Mouse (Mus musculus) limb, embryonic 13.5 days (tissue): Measurements from ENCODE around the gene Zbtb11. TPM values are rescaled to one million over a fixed set of nuclear protein-coding genes. Genes with fewer than 3 reads are reported as not detected.
"Not testable (repeated sequence)": the region's sequence is repeated elsewhere in the genome, so short reads cannot be mapped to it uniquely, and the experiment has no call there.

Source experiments
- ATAC-seq: fragments of 200-750 bp; cut with Nextera tagmentation; 2 replicates; pipeline ENCODE4 v1.8.0; 2017; ENCODE audit warnings: low read depth, moderate number of reproducible peaks, moderate TSS enrichment; ENCODE audit not compliant: low FRiP score
- H3K27ac ChIP-seq: fragments of 300-500 bp; sonication (generic); 2 replicates; pipeline ENCODE4 v1.5.1; 2015; ENCODE audit warnings: inconsistent platforms, mild to moderate bottlenecking, moderate library complexity
- H3K27me3 ChIP-seq: fragments of 300-500 bp; sonication (generic); 2 replicates; pipeline ENCODE4 v1.6.1; 2015; ENCODE audit warnings: mild to moderate bottlenecking, inconsistent platforms
- H3K36me3 ChIP-seq: fragments of 300-500 bp; sonication (generic); 2 replicates; pipeline ENCODE4 v1.6.1; 2015; ENCODE audit warnings: inconsistent platforms, mild to moderate bottlenecking, moderate library complexity
- H3K4me1 ChIP-seq: fragments of 300-500 bp; sonication (generic); 2 replicates; pipeline ENCODE4 v1.6.1; 2015; ENCODE audit warnings: inconsistent platforms
- H3K4me2 ChIP-seq: fragments of 300-500 bp; sonication (generic); replicated peaks from 2 replicates; pipeline ENCODE4 v1.6.1; 2015; ENCODE audit warnings: inconsistent platforms, mild to moderate bottlenecking, moderate library complexity
- H3K4me3 ChIP-seq: fragments of 300-500 bp; sonication (generic); 2 replicates; pipeline ENCODE4 v1.5.1; 2015; ENCODE audit warnings: moderate library complexity, mild to moderate bottlenecking, inconsistent platforms
- H3K9ac ChIP-seq: fragments of 300-500 bp; sonication (generic); 2 replicates; pipeline ENCODE4 v1.6.1; 2015; ENCODE audit warnings: mild to moderate bottlenecking, inconsistent platforms
- H3K9me3 ChIP-seq: fragments of 300-500 bp; sonication (generic); 2 replicates; pipeline ENCODE4 v1.6.1; 2016; ENCODE audit warnings: inconsistent platforms
- WGBS: fragments of 180-500 bp; shearing (Covaris S2); methylation state at CpG from one replicate; pipeline ENCODE4 v1.1.7; 2015; 5-methylcytosine and 5-hydroxymethylcytosine counted together
- polyA plus RNA-seq: library from polyadenylated mRNA; unstranded; fragments of >200 nt; fragmentation: Nextera tagmentation; extraction: Ambion mirVana; gene quantifications from 2 replicates; pipeline ENCODE4 v1.2.1, GENCODE M21; 2015

Gene Zbtb11
- polyA plus RNA-seq, result 21.4 and 23.0 TPM in 2 replicates

DNA sequence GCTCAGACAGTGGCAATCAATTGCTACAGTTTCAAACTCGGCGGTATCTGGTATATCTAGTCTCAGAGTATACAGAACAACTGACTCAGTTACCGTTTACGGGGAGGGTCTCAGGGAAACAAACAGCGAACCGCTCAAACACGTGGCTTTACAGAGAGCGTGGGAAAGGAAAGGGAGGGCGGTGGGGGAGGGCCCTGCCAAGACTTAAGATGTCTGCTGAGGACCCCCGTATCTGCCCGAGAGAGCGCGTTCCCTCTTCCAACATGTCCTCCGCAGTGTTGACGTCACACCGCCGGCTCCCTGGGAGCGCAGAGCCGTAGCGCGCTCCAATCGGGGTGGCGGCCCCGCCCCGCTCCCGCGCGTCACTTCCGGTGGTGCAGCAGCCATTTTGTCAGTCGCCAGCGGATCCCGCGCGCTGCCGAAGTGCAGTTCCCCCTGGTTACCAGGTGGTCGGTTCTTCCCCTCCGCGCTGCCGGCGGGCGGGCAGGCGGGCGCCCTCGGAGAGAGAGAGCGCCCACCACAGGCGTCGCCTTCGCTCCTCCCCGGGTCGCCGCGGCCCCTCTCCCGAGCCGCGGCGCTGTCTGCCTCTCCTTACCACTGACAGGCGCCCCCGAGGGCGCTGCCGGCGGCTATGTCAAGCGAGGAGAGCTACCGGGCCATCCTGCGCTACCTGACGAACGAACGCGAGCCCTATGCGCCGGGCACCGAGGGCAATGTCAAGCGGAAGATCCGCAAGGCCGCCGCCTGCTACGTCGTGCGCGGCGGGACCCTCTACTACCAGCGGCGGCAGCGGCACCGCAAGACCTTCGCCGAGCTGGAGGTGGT, at the start of gene Zbtb11:
Zbtb11 (plus strand) TSS at position 453 of the 825 bp plus-strand sequence.
- ATAC-seq, result peak; percentile 97
- peak within 1 kb of the TSS; percentile 92 for H3K27ac ChIP-seq
- peak within 1 kb of the TSS; percentile 100 for H3K4me3 ChIP-seq
- no peaks in the 10 kb centered on the region for H3K9me3 ChIP-seq
- H3K4me1 ChIP-seq, result peaks cover 40% of the 10 kb centered on the region
- peak within 1 kb of the TSS; percentile 81 for H3K4me2 ChIP-seq
- no peaks in the 10 kb centered on the region for H3K27me3 ChIP-seq
- peak within 1 kb of the TSS; percentile 93 for H3K9ac ChIP-seq
- WGBS, result under 1% methylated on average over 73 of the region's 86 CpGs
- peaks cover 44% of the 10 kb centered on the region for H3K36me3 ChIP-seq

DNA sequence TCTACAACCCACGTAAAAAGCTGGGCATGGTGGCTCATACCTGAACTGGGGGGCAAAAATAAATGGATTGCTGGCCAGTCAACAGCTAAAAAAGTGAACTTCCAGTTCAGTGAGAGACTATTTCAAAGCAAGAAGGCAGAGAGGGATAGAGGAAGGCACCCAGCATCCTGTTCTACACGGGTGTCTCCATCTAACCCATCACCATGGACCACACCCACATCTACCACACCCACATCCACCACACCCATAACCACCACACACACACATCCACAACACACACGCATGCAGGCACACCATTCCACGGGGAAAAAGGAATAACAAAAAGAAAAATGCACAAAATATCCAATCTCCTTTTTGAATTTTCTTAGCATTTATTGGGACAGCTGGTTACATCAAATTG, 49.7 kb upstream of the Zbtb11 start:
- Histone ChIP-seq H3K36me3 (peaks cover 72% of the 10 kb centered on the region), H3K4me1 (no peaks in the 10 kb centered on the region), H3K9me3 (no peaks in the 10 kb centered on the region), H3K9ac (no peak overlapping the region), H3K27ac (no peak overlapping the region), H3K4me3 (no peak overlapping the region), H3K4me2 (no peak overlapping the region), H3K27me3 (no peaks in the 10 kb centered on the region)
- 94% methylated on average over 4 of the region's 4 CpGs for WGBS
- ATAC-seq, result no peak

DNA sequence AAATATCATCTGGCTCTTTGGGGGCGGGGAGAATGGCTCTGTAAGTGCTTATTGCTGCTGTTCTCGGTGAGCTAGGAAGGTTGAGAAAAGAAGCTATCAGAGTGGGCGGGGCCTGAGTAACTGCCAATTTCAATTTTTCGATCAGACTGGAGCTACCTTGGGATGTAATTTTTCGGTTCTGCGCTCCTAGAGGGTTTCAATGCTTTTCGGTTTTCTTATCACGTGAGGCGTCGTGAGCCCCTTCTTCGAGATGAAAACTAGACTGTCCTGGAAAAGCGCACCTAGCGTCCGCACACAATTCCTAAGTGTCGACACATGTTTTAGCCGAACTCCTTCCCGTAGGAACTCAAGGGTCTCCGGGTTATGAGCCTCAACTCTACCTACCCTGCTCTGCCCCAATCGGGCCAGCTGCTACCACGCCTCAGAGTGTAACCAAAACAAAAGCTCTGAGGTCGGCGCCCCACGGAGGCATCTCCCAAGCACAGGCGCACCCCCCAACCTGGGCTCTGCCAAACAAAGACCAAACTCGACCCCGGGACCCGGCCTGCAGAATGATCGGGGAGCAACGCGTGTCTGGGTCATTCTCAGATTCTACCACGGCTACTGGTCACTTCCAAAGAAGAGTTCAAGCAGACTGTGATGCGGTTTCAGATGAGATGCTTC, 39.9 kb upstream of the Zbtb11 start:
- H3K4me1 ChIP-seq, result peaks cover 5% of the 10 kb centered on the region; the same call in 1 of the 2 replicates
- H3K4me3 ChIP-seq, result peak overlapping the region; percentile 76
- peak overlapping the region; percentile 70; the same call in 1 of the 2 replicates for H3K27ac ChIP-seq
- peak overlapping the region; percentile 83 for H3K9ac ChIP-seq
- no peaks in the 10 kb centered on the region for H3K9me3 ChIP-seq
- peak overlapping the region; percentile 74 for H3K4me2 ChIP-seq
- 1% methylated on average over 32 of the region's 32 CpGs for WGBS
- H3K36me3 ChIP-seq, result peaks cover 15% of the 10 kb centered on the region
- ATAC-seq, result 0 out of 2 replicates have a peak, but pooled peaks have one; percentile 18
- H3K27me3 ChIP-seq, result no peaks in the 10 kb centered on the region

DNA sequence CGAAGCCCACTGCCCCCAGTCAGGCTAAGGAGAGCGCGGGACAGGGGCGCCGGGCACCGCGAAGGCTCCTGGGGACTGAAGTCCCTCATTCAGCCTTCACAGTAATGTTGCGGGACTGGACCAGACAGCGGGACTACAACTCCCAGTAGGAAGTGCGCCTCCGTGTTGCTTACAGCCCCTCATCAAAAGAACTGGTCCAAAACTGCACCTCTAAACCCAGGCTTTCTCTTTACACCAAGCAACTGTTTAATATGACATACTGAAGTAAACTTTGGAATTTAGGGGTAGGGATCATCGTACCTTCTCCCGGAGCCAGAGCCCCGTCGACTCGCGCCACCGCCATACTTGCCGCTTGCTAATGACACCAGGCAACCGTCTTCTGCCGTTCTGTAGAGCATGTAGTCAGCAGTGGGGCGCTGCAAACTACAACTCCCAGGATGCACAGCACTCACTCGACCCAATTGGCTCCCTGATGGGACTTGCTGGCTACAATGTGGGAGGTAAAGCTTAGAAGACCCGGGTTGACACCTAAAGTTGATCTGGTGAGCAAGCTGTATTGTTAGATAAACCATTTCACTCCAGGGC, 39.1 kb upstream of the Zbtb11 start, which contains the start of gene Cep97:
Cep97 (minus strand) TSS at position 403 of the 585 bp plus-strand sequence.
- H3K27ac ChIP-seq, result peak within 1 kb of the TSS; percentile 70; the same call in 1 of the 2 replicates

DNA sequence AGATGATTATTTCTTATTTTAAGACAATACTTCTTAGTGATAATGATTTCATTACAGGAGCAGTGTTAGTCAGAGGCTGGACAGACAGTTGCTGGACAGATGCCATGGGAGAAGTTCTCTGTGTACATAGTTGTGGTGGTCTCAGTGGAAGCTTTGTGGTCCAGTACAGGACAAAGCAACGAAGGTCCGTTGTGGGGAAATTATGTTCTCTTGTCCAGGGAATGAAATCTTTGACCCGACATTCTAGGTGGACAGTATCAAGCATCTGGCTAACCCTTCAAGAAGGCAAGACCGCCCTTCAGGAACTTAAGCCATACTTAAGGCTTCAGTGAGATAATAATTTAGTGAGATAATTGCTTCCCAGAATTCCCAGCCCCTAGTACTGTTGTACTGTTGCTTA, 34.9 kb upstream of the Zbtb11 start:
- Histone ChIP-seq H3K36me3 (no peaks in the 10 kb centered on the region), H3K4me2 (no peak overlapping the region), H3K4me3 (no peak overlapping the region), H3K9me3 (no peaks in the 10 kb centered on the region), H3K27ac (no peak overlapping the region), H3K4me1 (peaks cover 2% of the 10 kb centered on the region; the same call in 1 of the 2 replicates), H3K9ac (no peak overlapping the region), H3K27me3 (no peaks in the 10 kb centered on the region)
- 81% methylated on average over 4 of the region's 4 CpGs for WGBS
- ATAC-seq, result no peak

More for the DNA sequence above, 39.1 kb upstream of the Zbtb11 start, which contains the start of gene Cep97:
- Histone ChIP-seq H3K4me2 (peak within 1 kb of the TSS; percentile 74), H3K36me3 (peaks cover 7% of the 10 kb centered on the region; the same call in 1 of the 2 replicates), H3K4me1 (peaks cover 5% of the 10 kb centered on the region; the same call in 1 of the 2 replicates), H3K4me3 (peak within 1 kb of the TSS; percentile 76), H3K27me3 (no peaks in the 10 kb centered on the region), H3K9ac (peak within 1 kb of the TSS; percentile 83), H3K9me3 (no peaks in the 10 kb centered on the region)
- WGBS, result under 1% methylated on average over 24 of the region's 24 CpGs
- peak; percentile 99 for ATAC-seq

DNA sequence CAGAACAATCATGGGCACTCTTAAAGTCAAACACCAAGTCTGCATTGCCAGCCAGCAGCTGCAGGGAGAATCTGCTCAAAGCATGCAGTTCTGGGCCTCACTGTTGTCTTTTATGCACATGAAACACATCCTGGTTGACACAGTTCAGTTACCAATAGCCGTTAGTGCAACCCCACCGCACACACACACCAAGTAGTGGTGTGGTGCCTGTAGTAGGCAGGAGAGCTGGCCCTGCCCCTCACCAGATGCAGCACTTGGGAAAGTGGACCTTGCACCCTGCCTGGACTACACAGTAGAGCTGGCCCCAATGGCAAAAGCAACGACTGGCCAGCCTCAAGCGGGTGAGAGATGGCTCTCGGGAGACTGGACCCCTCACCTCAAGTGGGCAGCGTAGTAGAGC, 34.0 kb upstream of the Zbtb11 start:
- Histone ChIP-seq H3K27ac (no peak overlapping the region), H3K4me2 (no peak overlapping the region), H3K4me3 (no peak overlapping the region), H3K36me3 (no peaks in the 10 kb centered on the region), H3K27me3 (no peaks in the 10 kb centered on the region), H3K9ac (no peak overlapping the region), H3K4me1 (peaks cover 5% of the 10 kb centered on the region; the same call in 1 of the 2 replicates), H3K9me3 (no peaks in the 10 kb centered on the region)
- no peak for ATAC-seq
- 83% methylated on average over 6 of the region's 6 CpGs for WGBS

DNA sequence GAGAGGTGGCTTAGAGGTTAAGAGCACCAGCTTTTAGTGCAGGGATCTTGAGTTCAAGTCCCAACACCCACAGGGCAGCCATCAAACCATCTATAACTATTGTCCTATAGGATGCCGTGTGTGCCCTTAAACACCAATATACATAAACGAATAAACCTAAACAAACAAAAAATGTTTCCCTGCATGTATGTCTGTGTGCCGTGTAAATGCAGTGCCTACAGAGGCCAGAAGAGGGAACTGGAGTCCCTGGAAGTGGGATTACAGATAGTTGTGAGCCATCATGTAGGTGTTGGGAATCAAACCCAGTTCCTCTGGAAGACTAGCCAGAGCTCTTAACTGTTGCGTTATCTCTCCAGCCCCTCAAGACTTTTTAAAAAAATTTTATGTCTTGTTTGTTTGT, 32.9 kb upstream of the Zbtb11 start:
- no peak overlapping the region for H3K27ac ChIP-seq
- H3K9ac ChIP-seq, result no peak overlapping the region
- H3K27me3 ChIP-seq, result no peaks in the 10 kb centered on the region
- peaks cover 5% of the 10 kb centered on the region; the same call in 1 of the 2 replicates for H3K4me1 ChIP-seq
- H3K4me2 ChIP-seq, result no peak overlapping the region
- WGBS, result 90% methylated on average over 4 of the region's 4 CpGs
- H3K36me3 ChIP-seq, result no peaks in the 10 kb centered on the region
- ATAC-seq, result no peak
- H3K9me3 ChIP-seq, result no peaks in the 10 kb centered on the region
- H3K4me3 ChIP-seq, result no peak overlapping the region

DNA sequence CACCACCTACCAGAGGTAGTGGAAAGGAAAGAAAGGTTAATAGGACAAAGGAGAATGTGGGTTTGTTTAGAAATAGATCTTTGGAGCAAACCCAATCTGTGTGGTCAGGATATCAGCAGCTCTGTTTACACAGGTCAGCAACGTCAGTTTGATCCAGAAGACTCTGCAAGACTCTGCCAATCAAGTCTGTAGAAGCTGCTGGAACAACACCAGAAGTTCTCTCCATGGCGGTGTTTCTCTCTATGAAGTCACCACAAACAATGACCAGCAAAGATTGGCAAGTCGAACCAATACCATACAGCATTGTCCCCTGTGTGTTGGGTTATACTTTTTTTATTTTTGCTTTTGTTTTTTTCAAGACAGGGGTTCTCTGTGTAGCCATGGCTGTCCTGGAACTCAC, 26.4 kb upstream of the Zbtb11 start:
- H3K9me3 ChIP-seq, result no peaks in the 10 kb centered on the region
- H3K4me1 ChIP-seq, result peaks cover 5% of the 10 kb centered on the region; the same call in 1 of the 2 replicates
- no peaks in the 10 kb centered on the region for H3K27me3 ChIP-seq
- no peak overlapping the region for H3K4me2 ChIP-seq
- no peaks in the 10 kb centered on the region for H3K36me3 ChIP-seq
- no peak for ATAC-seq
- H3K27ac ChIP-seq, result no peak overlapping the region
- 76% methylated on average over 3 of the region's 3 CpGs for WGBS
- no peak overlapping the region for H3K9ac ChIP-seq
- no peak overlapping the region for H3K4me3 ChIP-seq

DNA sequence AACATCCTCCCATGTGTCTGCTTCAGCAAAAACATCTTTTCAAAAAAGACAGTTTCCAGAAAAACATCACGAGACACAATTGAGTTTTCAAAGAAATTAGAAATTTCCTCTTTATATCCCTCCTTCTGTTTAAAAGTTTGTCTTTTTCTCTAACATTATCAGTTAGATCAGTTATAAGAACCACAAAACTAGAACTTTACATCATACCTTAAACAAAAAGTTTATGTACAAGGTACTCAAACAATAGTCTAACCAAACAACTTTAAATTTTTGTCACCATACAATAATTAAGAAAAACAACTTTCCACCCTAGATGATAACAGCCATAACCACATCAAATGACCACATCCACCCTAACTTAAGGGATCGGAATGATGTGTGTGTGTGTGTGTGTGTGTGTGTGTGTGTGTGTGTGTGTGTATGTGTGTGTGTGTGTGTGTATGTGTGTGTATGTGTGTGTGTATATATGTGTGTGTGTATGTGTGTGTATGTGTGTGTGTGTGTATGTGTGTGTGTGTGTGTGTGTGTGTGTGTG, 25.7 kb upstream of the Zbtb11 start:
- H3K27me3 ChIP-seq, H3K9me3 ChIP-seq, ATAC-seq, H3K27ac ChIP-seq, H3K36me3 ChIP-seq, H3K4me3 ChIP-seq, H3K9ac ChIP-seq, H3K4me2 ChIP-seq, H3K4me1 ChIP-seq: not testable (repeated sequence)
- WGBS, result 79% methylated on average over 2 of the region's 2 CpGs

DNA sequence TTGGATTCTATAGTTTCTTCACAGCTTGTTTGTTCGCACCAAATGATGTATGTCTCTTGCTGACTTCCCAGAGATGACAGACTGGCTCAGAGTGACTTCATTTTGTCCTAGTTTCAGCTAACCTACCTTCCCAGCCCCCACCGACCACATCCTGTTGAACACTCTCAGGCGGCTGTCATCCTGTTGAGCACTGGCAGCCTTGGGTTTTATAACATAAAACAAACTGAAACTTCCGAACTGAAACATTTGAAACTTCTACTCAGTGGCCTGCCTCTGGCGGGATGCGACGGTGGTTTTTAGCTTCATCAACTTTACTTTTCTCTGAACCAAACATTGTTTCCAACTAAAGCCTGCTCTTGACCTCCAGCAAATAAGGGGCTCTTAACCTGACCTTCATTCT, 24.7 kb upstream of the Zbtb11 start:
- no peak overlapping the region for H3K4me2 ChIP-seq
- H3K9me3 ChIP-seq, result no peaks in the 10 kb centered on the region
- ATAC-seq, result no peak
- H3K27me3 ChIP-seq, result no peaks in the 10 kb centered on the region
- 65% methylated on average over 7 of the region's 7 CpGs for WGBS
- H3K4me3 ChIP-seq, result no peak overlapping the region
- H3K27ac ChIP-seq, result no peak overlapping the region
- H3K36me3 ChIP-seq, result no peaks in the 10 kb centered on the region
- no peak overlapping the region for H3K9ac ChIP-seq
- 0 out of 2 replicates have a peak, but pooled peaks cover under 1% of the 10 kb centered on the region for H3K4me1 ChIP-seq

DNA sequence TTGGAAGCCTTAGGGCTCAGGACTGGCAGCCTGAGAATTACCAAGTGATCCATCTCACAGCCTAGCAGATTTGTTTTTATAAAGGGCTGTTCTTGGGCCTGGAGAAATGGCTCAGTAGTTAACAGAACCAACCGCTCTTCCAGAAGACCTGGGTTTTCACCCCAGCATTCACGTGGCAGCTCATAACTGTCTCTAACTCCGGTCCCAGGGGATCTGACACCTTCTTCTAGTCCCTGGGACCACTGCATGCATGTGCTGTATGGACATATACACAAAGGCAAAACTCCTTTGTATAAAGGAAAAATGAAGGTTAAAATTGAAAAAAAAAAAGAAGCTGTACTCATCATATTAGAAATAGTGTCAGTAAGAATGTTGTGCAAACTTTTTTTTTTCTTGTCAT, 23.2 kb upstream of the Zbtb11 start:
- no peak for ATAC-seq
- H3K4me3 ChIP-seq, result no peak overlapping the region

More for the DNA sequence above, 23.2 kb upstream of the Zbtb11 start:
- no peaks in the 10 kb centered on the region for H3K9me3 ChIP-seq
- no peaks in the 10 kb centered on the region for H3K4me1 ChIP-seq
- no peaks in the 10 kb centered on the region for H3K36me3 ChIP-seq
- H3K27me3 ChIP-seq, result no peaks in the 10 kb centered on the region
- no peak overlapping the region for H3K4me2 ChIP-seq
- no peak overlapping the region for H3K9ac ChIP-seq
- no peak overlapping the region for H3K27ac ChIP-seq
- WGBS, result 59% methylated on average over 3 of the region's 3 CpGs
